Mouse (Mus musculus): ENCODE data around the gene Ranbp2. TPM values are rescaled to one million over a fixed set of nuclear protein-coding genes. Genes with fewer than 3 reads are reported as not detected.
"Not testable (repeated sequence)": the region's sequence is repeated elsewhere in the genome, so short reads cannot be mapped to it uniquely, and the experiment has no call there.

The Ranbp2 gene
- total RNA-seq, 2 experiments from 2014 or later: 64.9 to 75.2 TPM

DNA sequence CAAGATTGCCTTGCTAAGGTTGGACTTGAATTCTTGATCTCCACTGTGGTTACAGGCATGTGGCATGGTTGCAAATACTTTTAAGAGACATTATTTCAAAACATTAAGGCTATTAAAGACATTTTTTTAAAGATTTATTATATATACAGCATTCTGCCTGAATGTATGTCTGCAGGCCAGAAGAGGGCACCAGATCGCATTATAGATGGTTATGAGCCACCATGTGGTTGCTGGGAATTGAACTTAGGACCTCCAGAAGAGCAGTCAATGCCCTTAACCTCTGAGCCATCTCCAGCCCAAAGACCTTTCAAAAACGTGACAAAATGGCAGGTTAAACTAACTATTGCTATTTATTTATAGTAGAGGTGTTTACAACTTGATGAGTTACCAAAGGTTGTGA lies 48.9 kb downstream of the Ranbp2 start:
- no peak for DNase-seq (ENCODE audit: low spot score in 2 of 2)

GRCm38 (mm10) chr10:58496732-58497131 lies 50.0 kb downstream of the Ranbp2 start:
- no peak for DNase-seq (ENCODE audit: low spot score in 2 of 2)

- DNase-seq (ENCODE audit: low spot score in 2 of 2): peak; percentile 80 to 94
These were observed 50.9 kb downstream of the Ranbp2 start, which contains the start of gene Ccdc138 for GRCm38 (mm10) chr10:58497320-58498284. TSS of gene Ccdc138 (plus strand) at chr10:58497948.

- DNase-seq (ENCODE audit: low spot score in 2 of 2): no peak
These were observed 51.8 kb downstream of the Ranbp2 start for GRCm38 (mm10) chr10:58498516-58498915.

DNA sequence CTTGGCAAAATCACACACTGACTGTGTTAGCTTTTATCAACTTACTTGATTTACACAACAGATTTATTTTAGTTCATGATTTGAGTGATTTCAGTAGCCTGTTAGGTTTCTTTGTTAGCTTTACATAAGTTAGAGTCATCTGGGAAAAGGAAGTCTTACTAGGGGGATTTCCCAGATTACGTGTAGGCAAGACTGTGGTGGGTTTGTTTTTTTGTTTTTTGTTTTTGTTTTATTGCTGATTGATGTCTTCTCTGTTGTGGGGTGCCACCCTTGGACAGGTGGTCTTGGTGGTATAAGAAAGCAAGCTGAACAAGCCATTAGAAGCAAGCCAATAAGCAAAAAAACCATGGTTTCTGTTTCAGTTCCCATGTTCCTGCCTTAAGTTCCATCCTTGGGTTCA lies 82.6 kb downstream of the Ranbp2 start:
- no peak for DNase-seq (ENCODE audit: low spot score in 2 of 2)

DNA sequence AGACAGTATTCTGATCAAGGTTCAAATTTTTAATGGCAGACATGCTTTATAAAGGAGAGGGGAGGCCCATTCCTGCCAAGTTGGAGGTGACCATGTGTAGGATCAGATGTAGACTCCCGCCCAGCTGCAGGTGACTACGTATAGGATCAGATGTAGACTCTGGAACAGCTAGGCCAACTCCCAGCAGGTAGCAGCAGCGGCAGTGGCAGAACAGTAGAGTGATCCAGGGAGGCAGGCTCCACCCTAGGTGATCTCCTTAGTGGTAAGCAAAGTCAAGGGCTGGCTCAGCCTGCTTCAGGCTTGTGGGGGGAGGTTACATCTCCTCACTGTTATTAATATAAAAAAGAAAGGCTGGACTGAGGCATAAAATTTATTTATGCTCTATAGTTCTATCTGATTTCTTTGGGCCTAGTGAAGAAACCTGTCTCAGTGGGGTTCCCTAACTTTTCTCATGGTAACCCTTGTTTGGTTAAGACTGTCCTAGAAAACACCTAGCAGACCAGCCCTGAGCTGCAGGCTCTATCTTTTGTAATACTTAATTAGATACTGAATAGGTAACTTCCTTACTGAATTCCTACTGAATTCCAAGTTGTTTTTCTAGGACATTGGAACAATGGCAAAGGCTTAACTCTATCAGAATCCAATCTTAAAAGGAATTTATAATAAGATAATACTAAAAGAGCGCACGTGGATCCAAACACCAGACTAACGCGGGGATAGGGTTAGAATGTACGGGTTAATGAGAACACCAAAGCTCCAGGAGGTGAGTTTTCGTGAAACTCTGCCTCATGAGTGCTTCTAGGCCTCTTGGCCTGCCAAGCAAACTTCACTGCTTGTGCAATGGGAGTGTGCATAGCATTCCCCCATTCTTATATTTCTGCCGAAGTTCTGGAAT lies 84.4 kb downstream of the Ranbp2 start:
- DNase-seq (ENCODE audit: low spot score in 2 of 2): no peak

- no peak for DNase-seq (ENCODE audit: low spot score in 2 of 2)
These were observed 85.5 kb downstream of the Ranbp2 start for GRCm38 (mm10) chr10:58532177-58532576.

DNA sequence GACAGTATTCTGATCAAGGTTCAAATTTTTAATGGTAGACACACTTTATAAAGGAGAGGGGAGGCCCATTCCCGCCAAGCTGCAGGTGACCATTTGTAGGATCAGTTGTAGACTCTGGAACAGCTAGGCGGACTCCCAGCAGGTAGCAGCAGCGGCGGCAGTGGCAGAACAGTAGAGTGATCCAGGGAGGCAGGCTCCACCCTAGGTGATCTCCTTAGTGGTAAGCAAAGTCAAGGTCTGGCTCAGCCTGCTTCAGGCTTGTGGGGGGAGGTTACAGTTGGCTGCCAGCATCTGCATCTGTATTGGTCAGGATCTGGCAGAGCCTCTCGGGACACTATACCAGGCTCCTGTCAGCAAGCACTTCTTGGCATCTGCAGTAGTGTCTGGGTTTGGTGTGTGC lies 89.6 kb downstream of the Ranbp2 start:
- not testable (repeated sequence) for DNase-seq (ENCODE audit: low spot score in 2 of 2)

GRCm38 (mm10) chr10:58540613-58541012 lies 93.9 kb downstream of the Ranbp2 start:
- DNase-seq (ENCODE audit: low spot score in 2 of 2): no peak

Other genes starting within 250 kb of the Ranbp2 start
- not detected for gene AW822073, start 222.0 kb upstream of the Ranbp2 start, total RNA-seq (2021)
- not detected for gene Duxf3, start 214.2 kb upstream of the Ranbp2 start, total RNA-seq (2021)
- not detected for gene Gm4981, start 210.2 kb upstream of the Ranbp2 start, total RNA-seq (2021)
- 10 to 100 TPM; 20.9 to 23.5 TPM for gene Gcc2, start 191.4 kb upstream of the Ranbp2 start, total RNA-seq (2021)
- gene Lims1, start 123.5 kb upstream of the Ranbp2 start, total RNA-seq (2021): 100 to 1,000 TPM; 108 to 135 TPM
- 1 to 10 TPM; 1.8 TPM for gene Ccdc138, start 51.0 kb downstream of the Ranbp2 start, total RNA-seq (2021)
- gene Edar, start 228.7 kb downstream of the Ranbp2 start, total RNA-seq (2021): under 1 TPM; 0.37 to 0.52 TPM

All from gastrocnemius, postnatal 4 days (tissue).